Mouse (Mus musculus): ENCODE results near the gene Pcare. TPM values are rescaled to one million over a fixed set of nuclear protein-coding genes. Genes with fewer than 3 reads are reported as not detected.

The Pcare gene
- 0.01 and 0.02 TPM in 2 replicates for polyA plus RNA-seq (2012; rRNA removed)

GRCm38 (mm10) chr17:71752831-71753230, at the start of gene Pcare:
TSS of gene Pcare (minus strand) at chr17:71752894.

GRCm38 (mm10) chr17:71768173-71768572, 15.5 kb upstream of the Pcare start, which contains the start of gene Clip4:
TSS of gene Clip4 (plus strand) at chr17:71768473.

Other genes with a start within 250 kb of the Pcare start
- gene Ndc80, start 226.0 kb downstream of the Pcare start, polyA plus RNA-seq (2012; rRNA removed), result 20.0 and 20.8 TPM in 2 replicates
- gene Spdya, start 200.8 kb downstream of the Pcare start, polyA plus RNA-seq (2012; rRNA removed), result 0.05 TPM in 2 replicates
- gene Wdr43, start 137.0 kb downstream of the Pcare start, polyA plus RNA-seq (2012; rRNA removed), result 27.8 and 33.9 TPM in 2 replicates
- gene Togaram2, start 79.6 kb downstream of the Pcare start, polyA plus RNA-seq (2012; rRNA removed), result 0.01 TPM in 2 replicates
- 0.14 and 0.21 TPM in 2 replicates for gene Clip4, start 15.6 kb upstream of the Pcare start, polyA plus RNA-seq (2012; rRNA removed)